Mouse (Mus musculus) liver, adult 2 months (tissue): Measurements from ENCODE around the gene Prdm16. TPM values are rescaled to one million over a fixed set of nuclear protein-coding genes. Genes with fewer than 3 reads are reported as not detected.

Experiments used
- DNase-seq: peaks from one replicate; pipeline ENCODE4 v3.0.0-alpha.2; 2011; ENCODE audit warnings: low read depth, low spot score; ENCODE audit errors: extremely low read depth
- H3K27ac ChIP-seq: fragments of 200-500 bp; replicated peaks from 2 replicates; pipeline ENCODE4 v1.5.1; 2012; ENCODE audit warnings: low read depth, mild to moderate bottlenecking, control low read depth, inconsistent platforms, low read length; ENCODE audit not compliant: insufficient read depth
- H3K27me3 ChIP-seq: fragments of 200-500 bp; 2 replicates; pipeline ENCODE4 v1.6.1; 2012; ENCODE audit warnings: mild to moderate bottlenecking, moderate library complexity, low read length, inconsistent platforms; ENCODE audit not compliant: control insufficient read depth, insufficient read depth
- H3K36me3 ChIP-seq: fragments of 200-500 bp; 2 replicates; pipeline ENCODE4 v1.6.1; 2012; ENCODE audit warnings: low read length, inconsistent platforms; ENCODE audit not compliant: control insufficient read depth, insufficient read depth
- H3K4me1 ChIP-seq: fragments of 200-500 bp; 2 replicates; pipeline ENCODE4 v1.6.1; 2011; ENCODE audit warnings: low read length; ENCODE audit not compliant: control insufficient read depth, insufficient read depth
- H3K4me3 ChIP-seq: fragments of 200-500 bp; 2 replicates; pipeline ENCODE4 v1.5.1; 2011; ENCODE audit warnings: low read depth, mild to moderate bottlenecking, control low read depth, low read length, moderate library complexity; ENCODE audit not compliant: insufficient read depth
- H3K79me2 ChIP-seq: fragments of 200-500 bp; 2 replicates; pipeline ENCODE4 v1.6.1; 2012; ENCODE audit warnings: inconsistent platforms, mild to moderate bottlenecking, low read length, moderate library complexity; ENCODE audit not compliant: control insufficient read depth, insufficient read depth
- H3K9ac ChIP-seq: fragments of 200-500 bp; 2 replicates; pipeline ENCODE4 v1.6.1; 2012; ENCODE audit warnings: low read depth, mild to moderate bottlenecking, control low read depth, inconsistent platforms, low read length
- CTCF ChIP-seq: fragments of 200-500 bp; IDR thresholded peaks from 2 replicates; pipeline ENCODE4 v1.5.1; 2011; ENCODE audit warnings: low read depth, low read length, control low read depth
- POLR2A ChIP-seq: fragments of 200-500 bp; IDR thresholded peaks from 2 replicates; pipeline ENCODE4 v1.6.1; 2011; ENCODE audit warnings: low read length, control low read depth; ENCODE audit not compliant: insufficient read depth; ENCODE audit errors: extremely low read depth
- WGBS: fragments of 180-500 bp; shearing (Covaris S2); methylation state at CpG from one replicate; pipeline ENCODE4 v1.1.7; 2018; 5-methylcytosine and 5-hydroxymethylcytosine counted together
- polyA plus RNA-seq: library from polyadenylated mRNA; depleted of rRNA; stranded (reverse); fragments of >200 nt; gene quantifications from 2 replicates; pipeline ENCODE4 v1.2.3, GENCODE M21; 2012
- total RNA-seq: library from RNA; depleted of rRNA; stranded (reverse); fragments of >200 nt; gene quantifications from 2 replicates; pipeline ENCODE4 v1.2.3, GENCODE M21; 2014

Gene Prdm16
- total and polyA plus RNA-seq, 2 experiments: 0.22 to 0.37 TPM

DNA sequence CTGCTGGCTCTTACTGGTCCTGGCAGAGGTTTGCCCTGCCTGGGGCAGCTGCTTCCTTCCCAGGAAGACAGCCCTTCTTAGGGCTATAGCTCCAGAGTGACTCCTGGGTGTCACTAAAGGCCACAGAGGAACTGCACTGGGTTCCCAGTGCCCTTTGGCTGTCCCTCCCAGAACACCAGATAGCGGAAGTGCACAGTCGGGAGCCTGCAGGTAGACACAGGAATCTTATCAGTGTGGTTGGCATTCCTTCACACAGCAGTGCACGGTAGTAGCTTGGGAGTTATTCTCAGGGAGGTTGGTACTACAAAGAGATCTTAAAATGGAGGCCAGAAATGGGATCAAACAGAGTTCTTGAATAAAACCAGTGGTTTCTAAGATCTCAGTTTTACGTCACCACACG, 278.3 kb downstream of the Prdm16 start:
- Histone ChIP-seq H3K27me3 (no peaks in the 10 kb centered on the region), H3K27ac (no peak overlapping the region), H3K79me2 (no peaks in the 10 kb centered on the region), H3K4me3 (no peak overlapping the region), H3K9ac (no peak overlapping the region), H3K4me1 (no peaks in the 10 kb centered on the region), H3K36me3 (no peaks in the 10 kb centered on the region)
- no peak for DNase-seq
- TF ChIP-seq POLR2A (no peak), CTCF (no peak)
- WGBS: 70% methylated on average over 5 of the region's 5 CpGs

DNA sequence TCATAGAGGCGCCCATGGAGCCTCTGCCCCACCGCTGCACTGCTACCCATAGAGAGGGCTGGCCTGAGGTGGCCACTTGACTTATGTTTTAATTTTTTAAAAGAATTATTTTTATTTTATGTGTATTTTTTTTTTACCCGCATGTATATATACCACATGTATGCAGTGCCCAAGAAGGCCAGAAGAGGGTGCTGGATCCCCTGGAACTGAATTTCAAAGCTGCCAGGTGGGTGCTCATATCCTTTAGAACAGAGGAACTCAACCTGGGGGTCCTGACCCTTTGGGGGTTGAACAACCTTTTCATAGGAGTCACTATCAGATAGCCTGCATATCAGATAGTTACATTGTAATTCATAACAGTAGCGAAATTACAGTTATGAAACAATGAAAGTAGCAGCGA, 281.3 kb downstream of the Prdm16 start:
- Histone ChIP-seq H3K27ac (no peak overlapping the region), H3K4me1 (no peaks in the 10 kb centered on the region), H3K4me3 (no peak overlapping the region), H3K9ac (no peak overlapping the region), H3K36me3 (no peaks in the 10 kb centered on the region), H3K79me2 (no peaks in the 10 kb centered on the region), H3K27me3 (no peaks in the 10 kb centered on the region)
- TF ChIP-seq POLR2A (no peak), CTCF (no peak)
- 95% methylated on average over 5 of the region's 5 CpGs for WGBS
- no peak for DNase-seq

DNA sequence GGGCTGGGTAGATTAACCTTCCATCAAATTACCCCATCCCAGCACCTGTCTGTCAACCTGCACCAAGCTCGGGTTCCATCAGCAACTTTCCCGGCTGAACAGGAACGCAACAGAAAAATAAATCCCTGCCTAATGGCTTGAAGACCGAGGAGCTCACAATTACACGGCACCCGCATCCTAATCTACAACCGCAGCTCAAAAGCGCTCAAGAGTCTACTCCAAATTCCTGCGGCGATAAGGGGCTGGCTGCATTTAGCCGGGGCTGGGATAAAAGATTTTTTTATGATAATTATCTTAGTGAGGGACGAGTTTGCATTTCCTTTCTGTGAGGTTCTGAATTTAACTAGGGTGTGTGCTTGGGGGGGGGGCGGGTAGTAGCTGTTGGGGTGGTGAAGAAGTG, 284.4 kb downstream of the Prdm16 start:
- no peaks in the 10 kb centered on the region for H3K27me3 ChIP-seq
- TF ChIP-seq CTCF (no peak), POLR2A (no peak)
- no peak overlapping the region for H3K9ac ChIP-seq
- no peak overlapping the region for H3K4me3 ChIP-seq
- 88% methylated on average over 13 of the region's 13 CpGs for WGBS
- H3K36me3 ChIP-seq: no peaks in the 10 kb centered on the region
- no peaks in the 10 kb centered on the region for H3K4me1 ChIP-seq
- DNase-seq: no peak
- no peaks in the 10 kb centered on the region for H3K79me2 ChIP-seq
- H3K27ac ChIP-seq: no peak overlapping the region

DNA sequence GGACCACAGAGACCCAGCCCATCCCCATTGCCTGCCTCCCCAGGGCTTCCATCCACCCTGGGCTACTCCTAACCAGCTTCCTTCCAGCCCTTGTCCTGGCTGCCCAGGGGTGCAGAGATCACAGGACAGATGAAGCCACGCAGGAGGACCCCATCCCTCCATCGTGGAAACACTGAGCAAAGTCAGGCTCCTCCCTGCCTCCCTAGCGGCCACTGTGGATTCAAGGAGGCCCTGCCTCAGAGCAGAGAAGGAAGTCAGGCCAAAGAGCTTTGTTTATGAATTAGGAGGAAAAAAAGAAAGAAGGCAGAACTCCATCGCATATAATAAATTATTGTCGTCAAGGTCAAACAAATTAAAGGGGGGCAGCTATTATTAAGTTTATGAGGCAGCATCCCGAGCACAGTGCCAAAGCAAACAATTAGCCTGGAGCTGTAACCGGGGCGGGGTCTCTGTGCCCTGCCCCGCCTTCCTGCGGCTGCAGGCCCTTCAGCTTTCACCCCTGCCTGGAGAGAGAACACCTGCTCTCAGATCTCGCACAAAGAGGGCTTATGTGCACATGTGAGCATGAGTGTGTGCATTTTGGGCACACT, 288.4 kb downstream of the Prdm16 start:
- H3K27me3 ChIP-seq: no peaks in the 10 kb centered on the region
- no peaks in the 10 kb centered on the region for H3K4me1 ChIP-seq
- no peaks in the 10 kb centered on the region for H3K36me3 ChIP-seq
- no peak overlapping the region for H3K4me3 ChIP-seq
- H3K79me2 ChIP-seq: no peaks in the 10 kb centered on the region
- no peak overlapping the region for H3K9ac ChIP-seq
- no peak overlapping the region for H3K27ac ChIP-seq
- TF ChIP-seq POLR2A (no peak), CTCF (no peak)
- 61% methylated on average over 11 of the region's 11 CpGs for WGBS
- DNase-seq: no peak

DNA sequence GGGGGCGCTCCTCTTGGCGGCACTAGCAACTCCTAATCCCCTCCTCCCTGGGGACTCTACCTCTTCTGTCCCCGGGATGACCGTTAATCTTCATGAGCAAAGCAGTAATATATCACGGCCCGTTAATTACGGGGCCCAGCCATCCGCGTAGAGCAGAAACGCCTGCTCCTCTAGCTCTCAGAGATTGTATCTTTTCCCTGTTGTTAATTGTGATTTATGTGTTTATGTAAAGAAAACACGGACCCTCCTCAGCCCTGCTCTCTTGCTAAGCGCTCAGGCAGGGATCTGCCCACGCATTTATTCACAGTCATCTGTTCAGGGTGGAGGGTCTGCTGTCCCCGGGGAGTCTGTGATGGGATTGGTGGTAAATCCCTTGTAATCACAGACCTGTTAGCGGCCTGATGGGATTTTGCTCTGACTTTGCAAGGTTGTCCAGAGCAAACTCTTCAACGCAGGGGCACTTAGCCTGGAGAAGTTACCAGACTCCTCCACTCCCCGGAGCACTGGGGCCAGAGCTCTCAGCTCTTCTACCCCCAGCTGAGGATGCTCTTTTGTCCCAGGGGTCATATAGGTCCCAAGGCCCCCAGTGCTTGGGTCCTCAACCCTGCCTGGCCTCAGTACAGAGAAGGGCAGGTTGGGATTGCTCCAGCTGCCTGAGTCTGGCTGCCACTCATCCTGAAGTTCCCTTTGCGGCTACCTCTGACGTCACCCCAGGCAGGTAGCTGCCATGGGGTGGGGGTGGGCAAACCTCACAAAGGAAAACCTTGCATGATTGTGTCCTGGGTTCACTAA, 289.7 kb downstream of the Prdm16 start:
- no peaks in the 10 kb centered on the region for H3K4me1 ChIP-seq
- H3K9ac ChIP-seq: no peak overlapping the region
- no peaks in the 10 kb centered on the region for H3K27me3 ChIP-seq
- H3K36me3 ChIP-seq: no peaks in the 10 kb centered on the region
- DNase-seq: no peak
- no peak overlapping the region for H3K4me3 ChIP-seq
- 80% methylated on average over 19 of the region's 19 CpGs for WGBS
- H3K27ac ChIP-seq: no peak overlapping the region
- no peak for TF ChIP-seq POLR2A
- no peak for TF ChIP-seq CTCF
- H3K79me2 ChIP-seq: no peaks in the 10 kb centered on the region

DNA sequence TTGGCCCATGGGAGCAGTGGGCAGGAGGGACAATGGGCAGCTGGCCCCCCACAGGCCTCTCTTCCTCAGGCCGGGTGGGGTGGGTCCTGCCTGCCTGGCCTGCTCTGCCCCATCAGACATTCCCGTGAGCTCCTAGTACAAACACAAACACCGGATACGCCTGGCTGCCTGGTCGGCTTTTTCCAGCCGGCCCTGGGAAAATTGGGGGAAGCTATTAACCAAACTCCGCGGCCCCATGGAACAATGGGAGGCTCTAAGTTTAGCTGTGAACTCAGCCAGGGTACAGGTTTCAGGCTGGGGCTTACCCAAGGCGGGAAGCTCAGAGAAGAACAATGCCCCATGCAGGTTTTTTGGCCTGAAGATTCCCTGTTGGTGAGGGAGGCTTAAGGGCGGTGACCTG, 300.0 kb downstream of the Prdm16 start:
- 71% methylated on average over 10 of the region's 10 CpGs for WGBS
- DNase-seq: no peak
- Histone ChIP-seq H3K79me2 (no peaks in the 10 kb centered on the region), H3K9ac (no peak overlapping the region), H3K27ac (no peak overlapping the region), H3K4me3 (no peak overlapping the region), H3K36me3 (no peaks in the 10 kb centered on the region), H3K4me1 (no peaks in the 10 kb centered on the region), H3K27me3 (no peaks in the 10 kb centered on the region)
- no peak for TF ChIP-seq CTCF
- TF ChIP-seq POLR2A: no peak
